Mouse (Mus musculus): ENCODE measurements around the gene Gpd1. TPM values are rescaled to one million over a fixed set of nuclear protein-coding genes. Genes with fewer than 3 reads are reported as not detected.

Gene Gpd1
- 100 to 1,000 TPM; 487 to 557 TPM for total RNA-seq (2021)
- long read RNA-seq, experiment 1, transcript Gpd1-201 (8 exons, 2,861 nt): major isoform, 388 of 570 reads
- long read RNA-seq, experiment 1, partial matches to known transcripts: 176 of 570 reads
- long read RNA-seq, experiment 1, other reads (novel, unspliced or antisense): 6 of 570 reads
- long read RNA-seq, experiment 2, transcript Gpd1-201 (8 exons, 2,861 nt): major isoform, 427 of 596 reads
- long read RNA-seq, experiment 2, partial matches to known transcripts: 159 of 596 reads
- long read RNA-seq, experiment 2, other reads (novel, unspliced or antisense): 10 of 596 reads

- peak; percentile 80 for DNase-seq
- intact Hi-C loops (cut with DNase I; ENCODE audit: low total_unique reads): no loop called here
Observed at GRCm38 (mm10) chr15:99717386-99718334, at the start of gene Gpd1. Gene Gpd1 (plus strand): TSS chr15:99717515.

- intact Hi-C loops (cut with DNase I; ENCODE audit: low total_unique reads): no loop called here
- no peak for DNase-seq
Observed at GRCm38 (mm10) chr15:99667544-99667943, 49.8 kb upstream of the Gpd1 start.

GRCm38 (mm10) chr15:99668881-99669280, 48.4 kb upstream of the Gpd1 start:
- intact Hi-C loops (cut with DNase I; ENCODE audit: low total_unique reads): loop anchor here (2.0 kb wide), 1 partner anchor 72 kb away; no protein-coding TSS in a partner anchor
- DNase-seq: peak; percentile 78

GRCm38 (mm10) chr15:99669392-99669791, 47.9 kb upstream of the Gpd1 start:
- intact Hi-C loops (cut with DNase I; ENCODE audit: low total_unique reads): loop anchor here (2.0 kb wide), 1 partner anchor 73 kb away; no protein-coding TSS in a partner anchor
- DNase-seq: no peak

GRCm38 (mm10) chr15:99670154-99670821, 47.0 kb upstream of the Gpd1 start, which contains the start of gene Asic1:
Gene Asic1 (plus strand): TSS chr15:99670368.
- peak; percentile 79 for DNase-seq
- intact Hi-C loops (cut with DNase I; ENCODE audit: low total_unique reads): no loop called here

GRCm38 (mm10) chr15:99670964-99671670, 46.2 kb upstream of the Gpd1 start:
- no peak for DNase-seq
- intact Hi-C loops (cut with DNase I; ENCODE audit: low total_unique reads): no loop called here

- intact Hi-C loops (cut with DNase I; ENCODE audit: low total_unique reads): no loop called here
Observed at GRCm38 (mm10) chr15:99671783-99672182, 45.5 kb upstream of the Gpd1 start.

GRCm38 (mm10) chr15:99674866-99675265, 42.4 kb upstream of the Gpd1 start:
- intact Hi-C loops (cut with DNase I; ENCODE audit: low total_unique reads): loop anchor here (5.0 kb wide), 1 partner anchor 173 kb away; no protein-coding TSS in a partner anchor
- DNase-seq: no peak

More at GRCm38 (mm10) chr15:99671783-99672182, 45.5 kb upstream of the Gpd1 start:
- no peak for DNase-seq

- DNase-seq: no peak
- intact Hi-C loops (cut with DNase I; ENCODE audit: low total_unique reads): loop anchor here (5.0 kb wide), 1 partner anchor 175 kb away; no protein-coding TSS in a partner anchor
Observed at GRCm38 (mm10) chr15:99677089-99677488, 40.2 kb upstream of the Gpd1 start.

GRCm38 (mm10) chr15:99678063-99678800, 39.1 kb upstream of the Gpd1 start:
- intact Hi-C loops (cut with DNase I; ENCODE audit: low total_unique reads): loop anchor here (5.0 kb wide), 1 partner anchor 176 kb away; no protein-coding TSS in a partner anchor
- no peak for DNase-seq

GRCm38 (mm10) chr15:99679008-99679407, 38.3 kb upstream of the Gpd1 start:
- intact Hi-C loops (cut with DNase I; ENCODE audit: low total_unique reads): loop anchor here (5.0 kb wide), 1 partner anchor 177 kb away; no protein-coding TSS in a partner anchor
- DNase-seq: no peak

- DNase-seq: no peak
Observed at GRCm38 (mm10) chr15:99682880-99683279, 34.4 kb upstream of the Gpd1 start.

GRCm38 (mm10) chr15:99684156-99684555, 33.2 kb upstream of the Gpd1 start:
- DNase-seq: no peak
- intact Hi-C loops (cut with DNase I; ENCODE audit: low total_unique reads): no loop called here

More at GRCm38 (mm10) chr15:99682880-99683279, 34.4 kb upstream of the Gpd1 start:
- intact Hi-C loops (cut with DNase I; ENCODE audit: low total_unique reads): no loop called here

GRCm38 (mm10) chr15:99688712-99689111, 28.6 kb upstream of the Gpd1 start:
- DNase-seq: peak; percentile 47
- intact Hi-C loops (cut with DNase I; ENCODE audit: low total_unique reads): loop anchor here (5.0 kb wide), 1 partner anchor 91 kb away; no protein-coding TSS in a partner anchor

GRCm38 (mm10) chr15:99690924-99691323, 26.4 kb upstream of the Gpd1 start:
- intact Hi-C loops (cut with DNase I; ENCODE audit: low total_unique reads): no loop called here

GRCm38 (mm10) chr15:99691976-99692375, 25.3 kb upstream of the Gpd1 start:
- DNase-seq: no peak
- intact Hi-C loops (cut with DNase I; ENCODE audit: low total_unique reads): no loop called here

More at GRCm38 (mm10) chr15:99690924-99691323, 26.4 kb upstream of the Gpd1 start:
- DNase-seq: no peak

- intact Hi-C loops (cut with DNase I; ENCODE audit: low total_unique reads): no loop called here
- DNase-seq: no peak
Observed at GRCm38 (mm10) chr15:99697309-99697708, 20.0 kb upstream of the Gpd1 start.

GRCm38 (mm10) chr15:99698533-99699085, 18.7 kb upstream of the Gpd1 start:
- no peak for DNase-seq
- intact Hi-C loops (cut with DNase I; ENCODE audit: low total_unique reads): no loop called here

Measured in gastrocnemius, postnatal 14 days (tissue).